In genomic region chr6:99084956-99085355, GRCm38 (mm10) we compare ENCODE assay signal across 14 mouse cellular contexts.
DNase-seq lines count a peak whose midpoint lies in the region; ATAC-seq and TF ChIP-seq lines count a peak whose summit lies in the region.
"Had no signal": no experiment of that assay in that cellular context is flagged by ENCODE, and none has a peak within 500 bp of the region (broad histone marks: within the 10 kb centered on the region; RNA-seq: fewer than 3 reads in every experiment).

No protein-coding gene starts in this region.

- peak; percentile 97 for ATAC-seq in Patski
- ATAC-seq: midbrain, embryonic 15.5 days had no signal

- no peak for TF ChIP-seq CTCF in Patski (IDR thresholded peaks at IDR 0.05)

- POLR2A ChIA-PET in Patski (lab: Charles Lee) = interaction anchor here (0.5 kb wide), 1 partner anchor 12 kb away, joined by 6 read pairs; no protein-coding TSS in a partner anchor

- intact Hi-C loops in heart, postnatal 14 days (cut with DNase I) = no loop called here

- no peaks in the 10 kb centered on the region for H3K27me3 ChIP-seq in Patski
- H3K27me3 ChIP-seq: CH12.LX; lung, embryonic 15.5 days; midbrain, embryonic 15.5 days had no signal

- in situ Hi-C loops in Patski (cut with MboI; ENCODE audit: low pct_unique_long_range_greater_than_20kb) = no loop called here

- DNase-seq in heart, postnatal 14 days = peak; percentile 27 to 34
- DNase-seq in heart, postnatal 4 days = no peak
- peak; percentile 79 for DNase-seq in Patski (ENCODE audit: low read depth, low spot score)
- peak; percentile 67 for DNase-seq in cerebellum, adult 11-12 months
- DNase-seq in lung, adult 18-20 months = peak; percentile 80 to 86
- no peak for DNase-seq in MN1 (ENCODE audit: low spot score)
- no peak for DNase-seq in right cerebral cortex, postnatal 36 days (ENCODE audit: low spot score in 2 of 2)
- DNase-seq in ovary, postnatal 36 days (ENCODE audit: low spot score) = no peak
- DNase-seq: gastrocnemius, postnatal 25 days; kidney, adult 18-20 months; layer of hippocampus, adult 9-11 months had no signal

- CTCF ChIA-PET in Patski (lab: Charles Lee) = no interaction called here

Comparison
In these comparisons a context has a peak if more than half of its experiments do, and no peak if none do; other contexts are left out.
1. DNase-seq: peak in heart, postnatal 14 days (2 of 2), Patski (single experiment), cerebellum, adult 11-12 months (single experiment) and lung, adult 18-20 months (2 of 2); none in heart, postnatal 4 days (single experiment), MN1 (single experiment), right cerebral cortex, postnatal 36 days (0 of 2) and ovary, postnatal 36 days (single experiment).